In genomic region chr12:8648211-8648610, GRCm38 (mm10) we compare ENCODE assay signal across 28 mouse cellular contexts. TPM values are rescaled to one million over a fixed set of nuclear protein-coding genes. Genes with fewer than 3 reads are reported as not detected.
"Had no signal": no experiment of that assay in that cellular context is flagged by ENCODE, and none has a peak within 500 bp of the region (broad histone marks: within the 10 kb centered on the region; RNA-seq: fewer than 3 reads in every experiment).

No protein-coding gene starts in this region.

RNA-seq across cellular contexts. Expression of gene Slc7a15, which starts 49.3 kb away (rescaled TPM):
- total RNA-seq: gastrocnemius, adult 2 months; gastrocnemius, postnatal 10 days; gastrocnemius, postnatal 25 days; gastrocnemius, postnatal 4 days; granulocyte monocyte progenitor cell, adult 5-6 weeks; heart, adult 2 months; heart, postnatal 14 days; heart, postnatal 36 days; hematopoietic stem cell, adult 5-6 weeks; hindbrain, postnatal 0 days; layer of hippocampus, adult 2 months; layer of hippocampus, postnatal 10 days; layer of hippocampus, postnatal 25 days; left cerebral cortex, adult 2 months; left cerebral cortex, postnatal 36 days had no signal
- polyA plus RNA-seq: forebrain, embryonic 16.5 days; frontal cortex, adult 2 months; heart, adult 2 months; heart, embryonic 11.5 days; heart, embryonic 13.5 days; heart, embryonic 15.5 days; hindbrain, embryonic 11.5 days; hindbrain, embryonic 13.5 days; hindbrain, embryonic 15.5 days; intestine, embryonic 14.5 days; kidney, embryonic 15.5 days; limb, embryonic 10.5 days; limb, embryonic 12.5 days; limb, embryonic 14.5 days had no signal
